13 mouse cellular contexts compared by ENCODE assay signal in the genomic region with DNA sequence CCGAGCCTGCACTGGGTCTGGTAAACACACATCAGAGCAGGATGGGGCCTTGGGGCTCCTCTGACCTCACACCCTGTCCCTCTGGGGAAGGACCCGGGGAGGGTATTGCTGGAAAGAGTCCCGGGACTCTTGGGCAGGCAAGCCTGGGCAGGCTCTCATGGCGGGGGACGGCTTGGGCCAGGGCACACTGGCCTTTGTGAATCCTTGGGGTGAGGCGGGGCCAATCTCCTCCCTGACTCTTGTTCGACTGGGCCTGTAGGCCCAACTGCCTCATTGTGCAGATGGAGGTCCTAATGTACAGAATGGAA. TPM values are rescaled to one million over a fixed set of nuclear protein-coding genes. Genes with fewer than 3 reads are reported as not detected.
DNase-seq lines count a peak whose midpoint lies in the region; ATAC-seq and TF ChIP-seq lines count a peak whose summit lies in the region.
"Had no signal": no experiment of that assay in that cellular context is flagged by ENCODE, and none has a peak within 500 bp of the region (broad histone marks: within the 10 kb centered on the region; RNA-seq: fewer than 3 reads in every experiment).

No protein-coding gene starts in this region.

- H3K4me1 ChIP-seq in heart, embryonic 13.5 days, result peaks cover 36% of the 10 kb centered on the region
- peaks cover 20% of the 10 kb centered on the region for H3K4me1 ChIP-seq in hindbrain, postnatal 0 days (ENCODE audit: insufficient read depth, low read length)

- H3K9ac ChIP-seq in heart, embryonic 13.5 days, result peak overlapping the region; percentile 40; the same call in 1 of the 2 replicates
- peak overlapping the region; percentile 28; the same call in 1 of the 2 replicates for H3K9ac ChIP-seq in hindbrain, postnatal 0 days (replicated peaks; ENCODE audit: low read length)
- H3K9ac ChIP-seq: heart, embryonic 15.5 days; liver, embryonic 15.5 days had no signal

- H3K4me3 ChIP-seq in heart, embryonic 13.5 days, result no peak overlapping the region
- H3K4me3 ChIP-seq in hindbrain, postnatal 0 days (ENCODE audit: low read length), result no peak overlapping the region
- H3K4me3 ChIP-seq: heart, embryonic 15.5 days; liver, embryonic 15.5 days had no signal

- H3K9me3 ChIP-seq in heart, embryonic 13.5 days, result no peaks in the 10 kb centered on the region
- no peaks in the 10 kb centered on the region for H3K9me3 ChIP-seq in hindbrain, postnatal 0 days (ENCODE audit: low read length)
- H3K9me3 ChIP-seq: heart, embryonic 15.5 days; liver, embryonic 15.5 days had no signal

- H3K27me3 ChIP-seq in heart, embryonic 13.5 days (replicated peaks), result peaks cover 37% of the 10 kb centered on the region
- H3K27me3 ChIP-seq in hindbrain, postnatal 0 days (ENCODE audit: insufficient read depth, low read length), result no peaks in the 10 kb centered on the region

- TF ChIP-seq CTCF in hindbrain, postnatal 0 days (IDR thresholded peaks at IDR 0.05; ENCODE audit: low read depth), result no peak

- no peak overlapping the region for H3K4me2 ChIP-seq in heart, embryonic 13.5 days
- H3K4me2 ChIP-seq in hindbrain, postnatal 0 days (ENCODE audit: low read depth, low read length), result no peak overlapping the region
- H3K4me2 ChIP-seq: heart, embryonic 15.5 days; liver, embryonic 15.5 days had no signal

- WGBS in heart, embryonic 13.5 days, result 72% methylated on average over 7 of the region's 7 CpGs
- 32% methylated on average over 7 of the region's 7 CpGs for WGBS in hindbrain, postnatal 0 days

- H3K36me3 ChIP-seq in heart, embryonic 13.5 days, result no peaks in the 10 kb centered on the region
- H3K36me3 ChIP-seq in hindbrain, postnatal 0 days (ENCODE audit: insufficient read depth, low read length), result no peaks in the 10 kb centered on the region
- H3K36me3 ChIP-seq: heart, embryonic 15.5 days; liver, embryonic 15.5 days had no signal

- DNase-seq in heart, adult 9 months (ENCODE audit: low spot score in 2 of 2), result no peak
- peak; percentile 62 for DNase-seq in urinary bladder, postnatal 14 days (ENCODE audit: low spot score)
- no peak for DNase-seq in urinary bladder, postnatal 10 days (ENCODE audit: low spot score)
- DNase-seq in hindbrain, postnatal 0 days (ENCODE audit: low spot score), result peak; percentile 28
- no peak for DNase-seq in c-Kit-positive CD71-positive TER-119-positive erythroid progenitor cells, embryonic 14.5 days (ENCODE audit: low spot score)
- no peak for DNase-seq in heart, adult 11 months
- DNase-seq: cerebellum, adult 11-12 months had no signal

- H3K27ac ChIP-seq in heart, embryonic 13.5 days (replicated peaks), result 0 out of 2 replicates have a peak overlapping the region, but pooled peaks have one; percentile 15
- peak overlapping the region; percentile 79 for H3K27ac ChIP-seq in hindbrain, postnatal 0 days
- H3K27ac ChIP-seq: heart, embryonic 15.5 days; liver, embryonic 15.5 days had no signal

- no peak for ATAC-seq in heart, embryonic 13.5 days (ENCODE audit: extremely low read depth, insufficient number of reproducible peaks, low FRiP score, low TSS enrichment)
- ATAC-seq in hindbrain, postnatal 0 days, result no peak
- ATAC-seq in CD4-positive, CD25-positive, alpha-beta regulatory T cell, adult 4 months, result no peak

RNA-seq across cellular contexts. Expression of gene Foxj1, which starts 5.0 kb away (rescaled TPM):
- 0.09 and 0.14 TPM in 2 replicates for polyA plus RNA-seq in heart, embryonic 13.5 days (2015; fragmentation: Nextera tagmentation; extraction: Ambion mirVana)
- 37.6 and 40.0 TPM in 2 replicates for total RNA-seq in hindbrain, postnatal 0 days (2014; rRNA removed)
- polyA plus RNA-seq in hindbrain, postnatal 0 days (2015; fragmentation: Nextera tagmentation; extraction: Ambion mirVana), result 15.5 and 16.6 TPM in 2 replicates
- not detected for polyA plus RNA-seq in CD4-positive, CD25-positive, alpha-beta regulatory T cell, adult 4 months (2017; shearing (Covaris generic))
- total RNA-seq: neutrophil, adult 5-6 weeks had no signal

RNA-seq across cellular contexts. Expression of gene Exoc7, which starts 23.1 kb away (rescaled TPM):
- 45.0 and 46.0 TPM in 2 replicates for polyA plus RNA-seq in heart, embryonic 13.5 days (2015; fragmentation: Nextera tagmentation; extraction: Ambion mirVana)
- 84.6 and 95.3 TPM in 2 replicates for total RNA-seq in hindbrain, postnatal 0 days (2014; rRNA removed)
- polyA plus RNA-seq in hindbrain, postnatal 0 days (2015; fragmentation: Nextera tagmentation; extraction: Ambion mirVana), result 128 TPM in 2 replicates
- 100 to 1,000 TPM in 1 of 2 experiments, 10 to 100 TPM in 1; 98.4 to 123 TPM for polyA plus RNA-seq in CD4-positive, CD25-positive, alpha-beta regulatory T cell, adult 4 months (2017; shearing (Covaris generic))

RNA-seq across cellular contexts. Expression of gene Galr2, which starts 49.4 kb away (rescaled TPM):
- polyA plus RNA-seq in heart, embryonic 13.5 days (2015; fragmentation: Nextera tagmentation; extraction: Ambion mirVana), result not detected in 2 replicates
- 0.40 TPM in 1 of 2 replicates, not detected in the other for total RNA-seq in hindbrain, postnatal 0 days (2014; rRNA removed)
- polyA plus RNA-seq in hindbrain, postnatal 0 days (2015; fragmentation: Nextera tagmentation; extraction: Ambion mirVana), result 0.34 and 0.44 TPM in 2 replicates
- not detected for polyA plus RNA-seq in CD4-positive, CD25-positive, alpha-beta regulatory T cell, adult 4 months (2017; shearing (Covaris generic))
- total RNA-seq: layer of hippocampus, adult 8-10 months; neutrophil, adult 5-6 weeks had no signal
- polyA plus RNA-seq: liver, embryonic 15.5 days had no signal

RNA-seq across cellular contexts. Expression of gene Srp68, which starts 56.1 kb away (rescaled TPM):
- 63.6 and 64.6 TPM in 2 replicates for polyA plus RNA-seq in heart, embryonic 13.5 days (2015; fragmentation: Nextera tagmentation; extraction: Ambion mirVana)
- 18.3 and 22.5 TPM in 2 replicates for total RNA-seq in hindbrain, postnatal 0 days (2014; rRNA removed)
- polyA plus RNA-seq in hindbrain, postnatal 0 days (2015; fragmentation: Nextera tagmentation; extraction: Ambion mirVana), result 50.4 and 50.8 TPM in 2 replicates
- polyA plus RNA-seq in CD4-positive, CD25-positive, alpha-beta regulatory T cell, adult 4 months (2017; shearing (Covaris generic)), result 10 to 100 TPM; 39.5 to 53.9 TPM

Comparison
In these comparisons a context has a peak if more than half of its experiments do, and no peak if none do; other contexts are left out.
1. DNase-seq: peak in urinary bladder, postnatal 14 days (single experiment) and hindbrain, postnatal 0 days (single experiment); none in heart, adult 9 months (0 of 2), urinary bladder, postnatal 10 days (single experiment), c-Kit-positive CD71-positive TER-119-positive erythroid progenitor cells, embryonic 14.5 days (single experiment) and heart, adult 11 months (single experiment).
2. RNA of gene Foxj1, which starts 5.0 kb away (polyA plus RNA-seq): 15.5 to 16.6 TPM in hindbrain, postnatal 0 days; 0.09 to 0.14 TPM in heart, embryonic 13.5 days and not detected in CD4-positive, CD25-positive, alpha-beta regulatory T cell, adult 4 months; every median in the first group is over 10 times any median in the second.